Mouse (Mus musculus) liver, postnatal 0 days (tissue): Measurements from ENCODE around the gene Vmn1r199.

Experiments used
- CTCF ChIP-seq: sonication (generic); IDR thresholded peaks from 2 replicates; pipeline ENCODE4 v1.5.1; 2016; ENCODE audit warnings: antibody characterized with exemption, low read depth
- EP300 ChIP-seq: IDR thresholded peaks from 2 replicates; pipeline ENCODE4 v1.6.1; 2016; ENCODE audit warnings: antibody characterized with exemption, low read depth, mild to moderate bottlenecking

DNA sequence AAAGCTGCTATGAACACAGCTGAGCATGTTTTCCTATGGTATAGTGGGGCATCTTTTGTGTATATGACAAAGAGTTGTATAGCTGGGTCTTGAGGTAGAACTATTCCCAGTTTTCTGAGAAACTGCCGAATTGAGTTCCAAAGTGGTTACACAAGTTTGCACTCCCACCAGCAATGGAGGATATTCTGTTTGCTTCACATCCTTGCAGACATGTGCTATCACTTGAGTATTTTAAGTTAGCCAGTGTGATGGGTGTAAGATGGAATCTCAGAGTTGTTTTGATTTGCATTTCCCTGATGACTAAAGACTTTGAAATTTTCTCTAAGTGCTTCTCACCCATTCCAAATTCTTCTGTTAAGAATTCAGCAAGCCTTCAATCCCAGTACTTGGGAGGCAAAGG lies 44.1 kb upstream of the Vmn1r199 start:
- TF ChIP-seq CTCF (no peak), EP300 (no peak)
